8 mouse cellular contexts compared by ENCODE assay signal in genomic region chr10:18197206-18197979, GRCm38 (mm10). TPM values are rescaled to one million over a fixed set of nuclear protein-coding genes. Genes with fewer than 3 reads are reported as not detected.
DNase-seq lines count a peak whose midpoint lies in the region; ATAC-seq lines count a peak whose summit lies in the region.

No protein-coding gene starts in this region.

- 60% methylated on average over 14 of the region's 14 CpGs for WGBS in embryonic facial prominence, embryonic 10.5 days
- 64% methylated on average over 14 of the region's 14 CpGs for WGBS in limb, embryonic 11.5 days
- WGBS in midbrain, embryonic 13.5 days, result 67% methylated on average over 14 of the region's 14 CpGs

- H3K27me3 ChIP-seq in embryonic facial prominence, embryonic 10.5 days (replicated peaks; ENCODE audit: low read depth, poor library complexity, severe bottlenecking), result no peaks in the 10 kb centered on the region
- no peaks in the 10 kb centered on the region for H3K27me3 ChIP-seq in limb, embryonic 11.5 days (ENCODE audit: control insufficient read depth, insufficient read depth, low read length)
- H3K27me3 ChIP-seq in midbrain, embryonic 13.5 days, result no peaks in the 10 kb centered on the region

- no peaks in the 10 kb centered on the region for H3K9me3 ChIP-seq in embryonic facial prominence, embryonic 10.5 days
- no peaks in the 10 kb centered on the region for H3K9me3 ChIP-seq in limb, embryonic 11.5 days (ENCODE audit: control insufficient read depth, low read length)
- no peaks in the 10 kb centered on the region for H3K9me3 ChIP-seq in midbrain, embryonic 13.5 days

- H3K4me1 ChIP-seq in embryonic facial prominence, embryonic 10.5 days, result peaks cover 13% of the 10 kb centered on the region; the same call in 1 of the 2 replicates
- no peaks in the 10 kb centered on the region for H3K4me1 ChIP-seq in limb, embryonic 11.5 days (ENCODE audit: control insufficient read depth, insufficient read depth, low read length)
- H3K4me1 ChIP-seq in midbrain, embryonic 13.5 days (replicated peaks), result peaks cover 7% of the 10 kb centered on the region; the same call in 1 of the 2 replicates

- ATAC-seq in limb, embryonic 11.5 days (ENCODE audit: insufficient number of reproducible peaks, low FRiP score, low TSS enrichment, low read depth), result peak; percentile 62; the same call in 1 of the 2 replicates
- peak; percentile 55 for ATAC-seq in midbrain, embryonic 13.5 days

- no peak overlapping the region for H3K9ac ChIP-seq in limb, embryonic 11.5 days (ENCODE audit: low read length)
- no peak overlapping the region for H3K9ac ChIP-seq in midbrain, embryonic 13.5 days (replicated peaks)

- no peak overlapping the region for H3K27ac ChIP-seq in embryonic facial prominence, embryonic 10.5 days (replicated peaks)
- H3K27ac ChIP-seq in limb, embryonic 11.5 days (replicated peaks; ENCODE audit: low read depth, low read length), result no peak overlapping the region
- H3K27ac ChIP-seq in midbrain, embryonic 13.5 days, result no peak overlapping the region

- H3K36me3 ChIP-seq in embryonic facial prominence, embryonic 10.5 days (replicated peaks), result no peaks in the 10 kb centered on the region
- H3K36me3 ChIP-seq in limb, embryonic 11.5 days (ENCODE audit: control insufficient read depth, insufficient read depth, low read length), result no peaks in the 10 kb centered on the region
- H3K36me3 ChIP-seq in midbrain, embryonic 13.5 days, result no peaks in the 10 kb centered on the region

- H3K4me3 ChIP-seq in embryonic facial prominence, embryonic 10.5 days, result peak overlapping the region; percentile 37
- no peak overlapping the region for H3K4me3 ChIP-seq in limb, embryonic 11.5 days (ENCODE audit: low read depth, low read length)
- no peak overlapping the region for H3K4me3 ChIP-seq in midbrain, embryonic 13.5 days (replicated peaks)

- peak; percentile 79 to 81 for DNase-seq in B cell, adult 2 months
- peak; percentile 81 for DNase-seq in adrenal gland, postnatal 10 days
- DNase-seq in embryonic facial prominence, embryonic 10.5 days (ENCODE audit: low spot score), result peak; percentile 63
- peak; percentile 87 for DNase-seq in heart, adult 8-10 months (ENCODE audit: low spot score)
- DNase-seq in kidney, adult 8-10 months, result peak; percentile 64 to 82
- peak; percentile 84 for DNase-seq in limb, embryonic 11.5 days (ENCODE audit: low spot score)
- DNase-seq in spleen, adult 12 weeks (ENCODE audit: low spot score), result peak; percentile 34

- no peak overlapping the region; the same call in 1 of the 2 replicates for H3K4me2 ChIP-seq in limb, embryonic 11.5 days (ENCODE audit: low read depth, severe bottlenecking)
- peak overlapping the region; percentile 28 for H3K4me2 ChIP-seq in midbrain, embryonic 13.5 days (replicated peaks)

RNA-seq across cellular contexts. Expression of gene Ect2l, which starts 13.3 kb away (rescaled TPM):
- not detected for total RNA-seq in adrenal gland, postnatal 10 days (2021)
- 0.36 and 0.52 TPM in 2 replicates for polyA plus RNA-seq in embryonic facial prominence, embryonic 10.5 days (2016; fragmentation: Nextera tagmentation; extraction: Ambion mirVana)
- not detected for total RNA-seq in heart, adult 8-10 months (2022)
- polyA plus RNA-seq in limb, embryonic 11.5 days (2014; fragmentation: Nextera tagmentation; extraction: Ambion mirVana), result 0.44 and 1.3 TPM in 2 replicates
- polyA plus RNA-seq in midbrain, embryonic 13.5 days (2015; fragmentation: Nextera tagmentation; extraction: Ambion mirVana), result 0.35 and 0.73 TPM in 2 replicates

RNA-seq across cellular contexts. Expression of gene Ccdc28a, which starts 37.4 kb away (rescaled TPM):
- total RNA-seq in adrenal gland, postnatal 10 days (2021), result 1 to 10 TPM; 8.0 to 9.8 TPM
- polyA plus RNA-seq in embryonic facial prominence, embryonic 10.5 days (2016; fragmentation: Nextera tagmentation; extraction: Ambion mirVana), result 8.3 and 10.6 TPM in 2 replicates
- 10 to 100 TPM; 13.8 to 17.9 (median 15.4) TPM for total RNA-seq in heart, adult 8-10 months (2022)
- 9.2 and 10.2 TPM in 2 replicates for polyA plus RNA-seq in limb, embryonic 11.5 days (2014; fragmentation: Nextera tagmentation; extraction: Ambion mirVana)
- polyA plus RNA-seq in midbrain, embryonic 13.5 days (2015; fragmentation: Nextera tagmentation; extraction: Ambion mirVana), result 8.7 and 8.9 TPM in 2 replicates

Comparison
In these comparisons a context has a peak if more than half of its experiments do, and no peak if none do; other contexts are left out.
1. DNase-seq: peak in every context shown above with its lines; median percentile 87 in heart, adult 8-10 months; 84 in limb, embryonic 11.5 days; 81 in adrenal gland, postnatal 10 days; 80 in B cell, adult 2 months; 73 in kidney, adult 8-10 months; 63 in embryonic facial prominence, embryonic 10.5 days; 34 in spleen, adult 12 weeks.